Mouse (Mus musculus) embryo, embryonic 10.5 days (tissue): Measurements from ENCODE around the gene Kdelr1.

ENCODE experiments used
- DNase-seq: peaks from one replicate; pipeline ENCODE4 v3.0.0-alpha.2; 2015; ENCODE audit warnings: low spot score

Kdelr1 gene

DNA sequence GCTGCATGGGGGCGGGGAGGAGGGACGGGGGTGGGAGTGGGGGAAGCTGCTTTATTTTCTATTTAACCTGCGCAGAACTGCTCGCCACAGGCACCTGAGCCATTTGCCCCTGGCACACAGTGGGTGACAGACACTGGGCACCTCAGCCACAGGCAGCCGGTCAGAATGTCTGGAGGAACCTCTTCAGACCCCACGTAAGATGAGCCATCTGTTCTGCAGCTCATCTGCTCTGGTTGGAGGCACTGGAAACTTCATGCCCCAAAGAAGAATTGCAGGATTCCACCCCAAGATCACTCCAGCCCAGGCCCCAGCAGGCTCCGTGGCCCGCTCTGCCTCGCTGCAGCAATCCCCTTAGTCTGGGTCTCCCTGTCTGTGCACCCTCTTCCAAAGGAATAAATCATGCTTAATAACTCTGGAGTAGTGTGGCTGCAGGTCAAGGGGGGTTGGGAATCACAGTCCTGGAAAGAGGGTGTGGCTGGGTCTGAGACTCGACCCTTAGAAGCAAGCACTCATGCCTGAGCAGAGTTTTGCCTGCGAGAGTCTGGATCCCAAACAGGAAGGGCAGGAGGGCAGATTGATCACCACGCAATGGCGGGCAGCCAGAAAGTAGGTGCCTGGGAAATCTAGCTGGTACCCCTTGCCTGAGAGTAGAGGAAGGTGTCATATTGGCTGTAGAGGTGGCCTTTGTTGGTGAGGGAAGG is 44.6 kb downstream of the Kdelr1 start:
- peak; percentile 30 for DNase-seq

GRCm38 (mm10) chr7:45917926-45918325 is 45.4 kb downstream of the Kdelr1 start:
- no peak for DNase-seq

DNA sequence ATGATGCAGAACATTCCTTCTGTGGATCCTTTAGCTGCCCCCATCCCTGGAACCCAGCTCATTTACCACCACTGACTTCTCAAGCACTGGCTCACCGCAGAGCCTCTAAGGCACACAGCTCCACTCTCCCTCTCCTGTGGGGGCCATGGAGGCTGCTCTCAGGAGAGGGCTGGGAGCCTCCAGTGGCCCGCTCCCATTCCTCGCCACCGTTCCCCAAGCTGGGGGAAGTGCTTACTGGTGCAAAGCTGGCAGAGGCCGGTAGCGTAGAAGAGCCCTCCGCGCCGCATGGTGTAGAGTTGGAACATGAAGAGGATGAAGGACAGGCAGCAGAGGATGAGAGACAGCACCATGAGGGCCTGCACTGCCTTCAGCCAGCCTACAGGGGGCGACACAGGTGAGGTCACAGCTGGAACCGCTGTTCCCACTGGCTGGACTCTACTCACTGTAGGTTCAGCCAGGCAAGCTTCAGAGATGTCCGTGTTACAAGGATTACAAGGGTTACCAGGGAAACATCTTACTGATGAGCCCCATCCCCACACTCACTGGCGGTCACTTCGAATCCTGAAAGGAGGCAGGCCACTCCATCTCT is 46.6 kb downstream of the Kdelr1 start:
- no peak for DNase-seq

- no peak for DNase-seq
Measured at GRCm38 (mm10) chr7:45919761-45920160, 47.2 kb downstream of the Kdelr1 start.

GRCm38 (mm10) chr7:45920583-45921241 is 48.1 kb downstream of the Kdelr1 start:
- no peak for DNase-seq

DNA sequence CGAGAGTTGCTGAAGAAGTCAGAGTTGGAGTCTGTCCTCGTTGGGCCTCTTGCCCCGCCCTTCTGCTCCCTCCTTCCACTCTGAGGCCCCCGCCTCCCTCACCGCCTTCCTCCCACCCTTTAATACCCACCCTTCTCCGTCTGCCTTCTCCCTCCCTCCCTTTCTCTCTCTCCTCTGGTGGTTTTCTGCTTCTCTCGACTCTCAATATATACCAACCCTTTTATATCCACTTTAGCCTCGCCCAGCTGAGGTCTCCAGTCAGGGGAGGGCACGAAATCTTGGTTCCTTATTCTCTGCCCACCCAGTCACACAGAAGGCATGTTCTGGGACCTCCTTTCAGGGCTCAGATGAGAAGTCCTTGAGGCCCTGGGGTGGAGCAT is 48.7 kb downstream of the Kdelr1 start, which contains the start of gene Emp3:
Emp3 (minus strand) TSS at position 163 of the 380 bp plus-strand sequence.
- no peak for DNase-seq

GRCm38 (mm10) chr7:45921950-45922600 is 49.5 kb downstream of the Kdelr1 start:
- no peak for DNase-seq

DNA sequence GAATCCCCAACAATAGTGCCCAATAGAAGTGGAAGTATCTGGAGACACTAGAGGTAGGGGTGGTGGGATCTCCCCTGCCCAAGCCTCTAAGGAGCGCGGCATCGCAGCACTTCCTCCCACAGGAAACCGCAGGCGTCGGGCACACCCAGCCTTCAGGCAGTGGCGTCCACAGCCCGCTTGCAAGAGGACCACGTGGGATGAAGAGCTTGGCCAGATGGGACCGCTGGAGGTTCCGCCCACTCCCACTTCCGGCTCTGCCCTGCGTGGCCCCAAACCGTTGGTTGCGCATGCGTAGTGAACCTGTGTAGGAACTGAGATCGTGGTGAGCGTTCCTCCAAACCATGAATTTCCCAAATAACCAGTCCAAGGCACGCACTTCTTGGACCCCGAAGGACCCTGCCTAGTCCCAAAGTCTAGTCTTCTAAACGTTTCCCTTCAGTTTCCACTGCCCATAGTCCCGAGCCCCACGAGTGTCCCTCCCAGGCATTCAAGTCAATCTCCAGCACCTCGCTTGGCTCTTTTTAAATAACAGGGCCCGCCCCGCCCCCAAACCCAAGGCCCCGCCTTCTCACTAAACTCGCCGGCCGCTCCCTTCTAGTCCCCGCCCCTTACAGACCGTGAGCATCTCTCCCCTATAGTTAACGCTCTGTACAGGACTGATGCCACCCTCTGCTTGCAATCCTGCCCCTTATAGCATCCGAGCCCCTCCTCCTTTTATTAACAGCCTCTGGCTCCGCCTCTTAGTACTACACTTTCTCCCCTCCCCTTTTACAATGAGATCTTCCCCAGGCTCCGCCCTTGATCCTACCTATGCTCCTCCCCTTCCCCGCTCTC is 50.6 kb downstream of the Kdelr1 start:
- peak; percentile 97 for DNase-seq

DNA sequence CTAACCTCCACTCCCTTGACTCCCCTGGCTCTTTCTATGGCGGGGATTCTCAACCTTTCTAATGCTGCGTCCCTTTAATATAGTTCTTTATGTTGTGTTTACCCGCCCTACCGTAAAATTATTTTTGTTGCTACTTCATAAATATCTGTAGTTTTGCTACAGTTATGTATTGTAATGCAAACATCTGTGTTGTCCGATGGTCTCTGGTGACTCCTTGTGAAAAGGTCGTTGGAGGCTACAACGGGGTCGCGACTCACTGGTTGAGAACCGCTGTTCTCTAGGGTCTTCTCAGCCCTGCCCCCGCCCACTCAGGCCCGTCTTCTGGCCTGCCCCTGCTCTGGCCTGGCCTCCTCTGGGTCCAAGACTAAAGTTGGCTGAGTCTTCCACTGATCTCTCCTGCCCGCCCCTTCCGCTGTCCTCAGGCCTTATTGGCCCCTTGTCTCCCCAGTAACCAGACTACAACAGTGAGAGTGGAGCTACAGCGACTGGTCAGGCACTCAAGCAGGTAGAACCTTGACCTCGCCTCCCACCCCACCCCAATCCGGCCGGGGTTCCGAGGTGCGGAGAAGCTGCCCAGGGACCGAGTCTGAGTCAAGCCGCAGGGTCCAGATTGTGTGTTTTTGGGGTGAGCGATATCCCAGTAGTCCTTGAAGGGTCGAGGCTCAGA is 51.3 kb downstream of the Kdelr1 start, which contains the start of gene Ccdc114:
Ccdc114 (plus strand) TSS at position 311 of the 667 bp plus-strand sequence.
- DNase-seq, result peak; percentile 76

- peak; percentile 51 for DNase-seq
Measured at GRCm38 (mm10) chr7:45924429-45924816, 51.9 kb downstream of the Kdelr1 start.

DNA sequence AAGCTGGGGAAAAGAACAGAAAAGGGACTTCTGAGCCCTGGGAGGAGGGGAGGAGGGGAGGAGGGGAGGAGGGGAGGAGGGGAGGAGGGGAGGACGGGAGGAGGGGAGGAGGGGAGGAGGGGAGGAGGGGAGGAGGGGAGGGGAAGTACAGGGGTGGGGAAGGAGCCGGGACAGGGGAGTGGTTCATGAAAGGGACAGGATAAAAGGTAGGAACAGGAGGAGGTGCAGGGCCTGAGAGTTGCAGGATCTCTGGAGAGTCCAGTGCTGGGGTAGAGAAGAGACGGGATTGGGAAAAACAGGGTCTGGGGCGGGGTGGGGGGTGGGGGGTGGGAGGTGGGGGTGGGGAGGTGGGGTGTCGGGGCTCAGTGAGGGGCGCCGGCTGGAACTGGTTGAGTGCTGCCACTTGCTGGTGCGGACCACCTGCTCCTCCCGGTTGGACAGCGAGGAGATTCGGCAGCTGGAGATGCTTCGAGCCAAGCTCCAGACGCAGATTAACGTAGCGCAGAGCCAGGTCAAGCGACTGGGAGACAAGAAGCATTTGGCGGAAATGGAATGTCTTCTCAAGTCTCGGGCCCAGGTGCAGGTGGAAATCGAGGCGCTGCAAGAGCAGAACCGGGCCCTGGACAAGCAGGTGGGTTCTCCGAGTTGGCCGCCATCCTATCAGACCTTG is 56.2 kb downstream of the Kdelr1 start:
- DNase-seq, result no peak

- DNase-seq, result no peak
Measured at GRCm38 (mm10) chr7:45929688-45930087, 57.1 kb downstream of the Kdelr1 start.
